Mouse (Mus musculus): ENCODE results near the gene Arsb.

DNA sequence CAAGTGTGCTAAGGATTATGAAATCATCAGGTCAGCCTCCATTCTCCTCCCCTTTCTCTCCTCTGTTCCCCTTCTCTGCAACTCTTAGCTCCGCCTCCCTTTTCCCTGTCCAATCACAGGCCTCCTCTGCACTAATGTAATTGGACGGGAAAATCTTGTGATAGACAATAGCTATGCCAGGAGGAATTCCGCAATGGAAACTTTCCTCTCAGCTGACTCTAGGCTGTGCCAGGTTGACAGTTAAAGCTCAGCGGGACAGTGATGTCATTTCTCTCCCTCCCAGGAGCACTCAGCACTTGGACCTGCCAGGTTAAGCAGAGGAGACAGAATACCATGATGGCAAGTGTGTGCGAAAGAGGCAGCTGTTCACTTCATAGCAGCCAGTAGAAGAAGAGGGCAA, 95.2 kb downstream of the Arsb start:
- TF ChIP-seq CTCF (IDR thresholded peaks at IDR 0.05; ENCODE audit: low read depth, low read length) (no peak), POLR2A (IDR thresholded peaks at IDR 0.05; ENCODE audit: extremely low read depth, insufficient read depth, low read length) (no peak)
